Mouse (Mus musculus) CH12.LX (cell line): ENCODE measurements around the gene Vmn2r19. TPM values are rescaled to one million over a fixed set of nuclear protein-coding genes. Genes with fewer than 3 reads are reported as not detected.

ENCODE experiments used
- DNase-seq: peaks from one replicate; pipeline ENCODE4 v3.0.0-alpha.2; 2013; ENCODE audit errors: extremely low read depth
- H3K27ac ChIP-seq: 2 replicates; pipeline ENCODE4 v1.5.1; 2012; ENCODE audit warnings: low read depth, mild to moderate bottlenecking, control low read depth, moderate library complexity; ENCODE audit not compliant: insufficient read depth
- H3K27me3 ChIP-seq: replicated peaks from 2 replicates; pipeline ENCODE3; 2012; ENCODE audit warnings: inconsistent platforms
- H3K36me3 ChIP-seq, 2 experiments: replicated peaks in 1 of 2; 2 replicates each; pipeline versions ENCODE3 to v1.6.1; 2012; ENCODE audit warnings: inconsistent platforms in 1 of 2, low read length in 1 of 2, mild to moderate bottlenecking in 1 of 2, mixed read lengths in 1 of 2, moderate library complexity in 1 of 2; ENCODE audit not compliant: control insufficient read depth in 1 of 2, insufficient read depth in 1 of 2
- H3K4me1 ChIP-seq, 2 experiments: 2 replicates each; pipeline ENCODE4 v1.6.1; 2012; ENCODE audit warnings: inconsistent platforms in 1 of 2, moderate library complexity in 1 of 2; ENCODE audit not compliant: insufficient read depth in 2 of 2, control insufficient read depth in 1 of 2
- H3K4me2 ChIP-seq: 2 replicates; pipeline ENCODE4 v1.6.1; 2012; ENCODE audit warnings: low read depth, mild to moderate bottlenecking, control low read depth; ENCODE audit not compliant: poor library complexity, insufficient read depth, severe bottlenecking
- H3K4me3 ChIP-seq, 3 experiments: fragments of 150-350 bp in 1 of 3; sonication (generic) in 1 of 3; replicated peaks in 1 of 3; 2 replicates each; pipeline versions ENCODE3 to v1.5.1; 2011 to 2012; ENCODE audit warnings: low read depth in 2 of 3, low read length in 2 of 3, mild to moderate bottlenecking in 2 of 3, moderate library complexity in 2 of 3, control low read depth in 1 of 3, improper control_type of control experiment in 1 of 3, inconsistent platforms in 1 of 3, mixed read lengths in 1 of 3; ENCODE audit not compliant: poor library complexity in 1 of 3
- H3K79me2 ChIP-seq: replicated peaks from 2 replicates; pipeline ENCODE4 v1.6.1; 2012; ENCODE audit warnings: mild to moderate bottlenecking, moderate library complexity; ENCODE audit not compliant: control insufficient read depth, poor library complexity, insufficient read depth, severe bottlenecking; ENCODE audit errors: extremely low read depth
- H3K9ac ChIP-seq: 2 replicates; pipeline ENCODE4 v1.6.1; 2012; ENCODE audit warnings: low read depth, mild to moderate bottlenecking, control low read depth, moderate library complexity; ENCODE audit not compliant: insufficient read depth
- H3K9me3 ChIP-seq: replicated peaks from 2 replicates; pipeline ENCODE3; 2012; ENCODE audit warnings: low read length, inconsistent platforms, mixed read lengths
- BHLHE40 ChIP-seq: IDR thresholded peaks from 2 replicates; pipeline ENCODE4 v1.6.1; 2011; ENCODE audit warnings: mild to moderate bottlenecking, low read depth, low read length, improper control_type of control experiment
- CTCF ChIP-seq, 2 experiments: IDR thresholded peaks in 1 of 2; conservative IDR thresholded peaks in 1 of 2; 2 replicates each; pipeline ENCODE4 v1.5.1; 2011 to 2012; ENCODE audit warnings: low read depth in 2 of 2, low read length in 2 of 2, improper control_type of control experiment in 1 of 2, inconsistent platforms in 1 of 2, mild to moderate bottlenecking in 1 of 2, moderate library complexity in 1 of 2
- E2F4 ChIP-seq: IDR thresholded peaks from 2 replicates; pipeline ENCODE4 v1.6.1; 2011; ENCODE audit warnings: low read depth, low read length, improper control_type of control experiment; ENCODE audit not compliant: insufficient replicate concordance
- ELF1 ChIP-seq: IDR thresholded peaks from 2 replicates; pipeline ENCODE4 v1.6.1; 2014; ENCODE audit warnings: low read depth, mild to moderate bottlenecking, inconsistent platforms, low read length, improper control_type of control experiment
- EP300 ChIP-seq: IDR thresholded peaks from 2 replicates; pipeline ENCODE4 v1.6.1; 2011; ENCODE audit warnings: low read length, improper control_type of control experiment
- ETS1 ChIP-seq: conservative IDR thresholded peaks from 2 replicates; pipeline ENCODE4 v1.6.1; 2012; ENCODE audit warnings: low read depth, mild to moderate bottlenecking, inconsistent platforms, low read length, improper control_type of control experiment, moderate library complexity
- GABPA ChIP-seq: IDR thresholded peaks from 2 replicates; pipeline ENCODE4 v1.6.1; 2012; ENCODE audit warnings: low read depth, low read length, improper control_type of control experiment, inconsistent platforms; ENCODE audit not compliant: insufficient replicate concordance
- IRF4 ChIP-seq: IDR thresholded peaks from 2 replicates; pipeline ENCODE4 v1.6.1; 2014; ENCODE audit warnings: low read depth, mild to moderate bottlenecking, inconsistent platforms, low read length, improper control_type of control experiment
- JUN ChIP-seq: IDR thresholded peaks from 2 replicates; pipeline ENCODE4 v1.6.1; 2011; ENCODE audit warnings: low read depth, mild to moderate bottlenecking, low read length, improper control_type of control experiment, moderate library complexity; ENCODE audit not compliant: insufficient read depth
- JUND ChIP-seq: conservative IDR thresholded peaks from 2 replicates; pipeline ENCODE4 v1.6.1; 2011; ENCODE audit warnings: low read depth, low read length, improper control_type of control experiment
- KAT2A ChIP-seq: IDR thresholded peaks from 2 replicates; pipeline ENCODE4 v1.6.1; 2012; ENCODE audit warnings: low read length, improper control_type of control experiment, inconsistent platforms; ENCODE audit not compliant: insufficient replicate concordance
- MAFK ChIP-seq: IDR thresholded peaks from 2 replicates; pipeline ENCODE4 v1.6.1; 2011; ENCODE audit warnings: low read length, improper control_type of control experiment; ENCODE audit not compliant: insufficient replicate concordance
- MAX ChIP-seq: IDR thresholded peaks from 2 replicates; pipeline ENCODE4 v1.6.1; 2011; ENCODE audit warnings: low read length, improper control_type of control experiment
- MEF2A ChIP-seq: IDR thresholded peaks from 2 replicates; pipeline ENCODE4 v1.6.1; 2014; ENCODE audit warnings: low read depth, mild to moderate bottlenecking, inconsistent platforms, low read length, improper control_type of control experiment, borderline replicate concordance
- MYC ChIP-seq: IDR thresholded peaks from 2 replicates; pipeline ENCODE4 v1.6.1; 2011; ENCODE audit warnings: low read depth, mild to moderate bottlenecking, improper control_type of control experiment, low read length
- NRF1 ChIP-seq: IDR thresholded peaks from 2 replicates; pipeline ENCODE4 v1.6.1; 2014; ENCODE audit warnings: low read depth, mild to moderate bottlenecking, inconsistent platforms, low read length, improper control_type of control experiment, moderate library complexity
- PAX5 ChIP-seq: IDR thresholded peaks from 2 replicates; pipeline ENCODE4 v1.6.1; 2012; ENCODE audit warnings: low read length, inconsistent platforms, mixed read lengths
- POLR2A ChIP-seq: IDR thresholded peaks from 2 replicates; pipeline ENCODE4 v1.6.1; 2011; ENCODE audit warnings: low read depth, mild to moderate bottlenecking, improper control_type of control experiment, low read length
- POLR2AphosphoS2 ChIP-seq: IDR thresholded peaks from 2 replicates; pipeline ENCODE4 v1.6.1; 2011; ENCODE audit warnings: low read depth, low read length, improper control_type of control experiment
- RAD21 ChIP-seq: IDR thresholded peaks from 2 replicates; pipeline ENCODE4 v1.6.1; 2011; ENCODE audit warnings: low read depth, mild to moderate bottlenecking, low read length, improper control_type of control experiment, moderate library complexity
- SIN3A ChIP-seq: IDR thresholded peaks from 2 replicates; pipeline ENCODE4 v1.6.1; 2012; ENCODE audit warnings: low read length, improper control_type of control experiment, inconsistent platforms
- TBP ChIP-seq: conservative IDR thresholded peaks from 2 replicates; pipeline ENCODE4 v1.6.1; 2011; ENCODE audit warnings: low read depth, low read length, improper control_type of control experiment
- UBTF ChIP-seq: IDR thresholded peaks from 2 replicates; pipeline ENCODE4 v1.6.1; 2012; ENCODE audit warnings: low read depth, mild to moderate bottlenecking, inconsistent platforms, low read length, improper control_type of control experiment, moderate library complexity
- ZC3H11A ChIP-seq: IDR thresholded peaks from 2 replicates; pipeline ENCODE4 v1.6.1; 2012; ENCODE audit warnings: low read depth, mild to moderate bottlenecking, inconsistent platforms, low read length, improper control_type of control experiment
- ZKSCAN1 ChIP-seq: IDR thresholded peaks from 2 replicates; pipeline ENCODE4 v1.6.1; 2012; ENCODE audit warnings: low read depth, inconsistent platforms, low read length, improper control_type of control experiment, borderline replicate concordance
- ZMIZ1 ChIP-seq: IDR thresholded peaks from 2 replicates; pipeline ENCODE4 v1.6.1; 2012; ENCODE audit warnings: low read depth, mild to moderate bottlenecking, inconsistent platforms, low read length, improper control_type of control experiment
- ZNF384 ChIP-seq: IDR thresholded peaks from 2 replicates; pipeline ENCODE4 v1.6.1; 2012; ENCODE audit warnings: low read depth, low read length, improper control_type of control experiment, inconsistent platforms
- dilution Hi-C: fragments of 300-500 bp; cut with MboI; formaldehyde crosslinking; loops from 2 replicates; pipeline ENCODE4 v1.14.3; 2020; ENCODE audit warnings: low sequenced_read_pairs; ENCODE audit not compliant: extremely low pct_unique_long_range_greater_than_20kb, extremely low pct_ligation_motif_present
- in situ Hi-C: fragments of 300-500 bp; cut with MboI; formaldehyde crosslinking; loops from 3 replicates; pipeline ENCODE4 v1.14.3; 2019; ENCODE audit warnings: low sequenced_read_pairs, low pct_ligation_motif_present, low pct_unique_long_range_greater_than_20kb, mixed read lengths
- polyA plus RNA-seq: library from polyadenylated mRNA; unstranded; fragments of >175 nt; gene quantifications from 2 replicates; pipeline ENCODE4 v1.2.1, GENCODE M21; 2012; ENCODE audit warnings: low read depth; ENCODE audit not compliant: insufficient read length
- total RNA-seq, 2 experiments: library from RNA; depleted of rRNA; stranded (reverse); fragments of 300-350 nt in 1 of 2; fragments of >200 nt in 1 of 2; gene quantifications; 2 replicates each; pipeline ENCODE4 v1.2.3; 2012 to 2014

The Vmn2r19 gene
- total and polyA plus RNA-seq, 3 experiments = not detected

DNA sequence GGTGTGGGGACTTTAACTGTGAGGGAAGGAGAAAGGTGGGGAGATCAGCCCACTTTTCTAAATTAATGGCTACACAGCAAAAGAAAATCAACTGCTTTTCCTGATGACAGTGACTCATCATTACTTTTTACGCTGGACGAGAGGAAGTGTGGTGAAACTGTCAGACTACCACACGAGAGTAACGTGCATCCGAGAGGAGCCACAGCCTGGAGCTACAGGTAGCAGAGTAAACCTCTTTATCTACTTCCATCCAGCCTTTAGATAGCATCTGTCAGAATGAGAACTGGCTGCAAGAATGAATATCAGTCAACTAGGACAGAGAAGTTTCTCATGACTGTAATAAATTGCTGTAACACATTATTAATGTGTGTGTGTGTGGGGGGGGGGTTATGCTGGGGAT lies 41.2 kb upstream of the Vmn2r19 start:
- TF ChIP-seq JUND (no peak), ETS1 (no peak), BHLHE40 (no peak), PAX5 (no peak), UBTF (no peak), MYC (no peak), ZMIZ1 (no peak), MAFK (no peak), ZC3H11A (no peak), EP300 (no peak), NRF1 (no peak), KAT2A (no peak), IRF4 (no peak), RAD21 (no peak), POLR2A (no peak), GABPA (no peak), MAX (no peak)
- TF ChIP-seq, all 38 proteins: peak for 0
- DNase-seq = no peak
- no peak overlapping the region for H3K27ac ChIP-seq

DNA sequence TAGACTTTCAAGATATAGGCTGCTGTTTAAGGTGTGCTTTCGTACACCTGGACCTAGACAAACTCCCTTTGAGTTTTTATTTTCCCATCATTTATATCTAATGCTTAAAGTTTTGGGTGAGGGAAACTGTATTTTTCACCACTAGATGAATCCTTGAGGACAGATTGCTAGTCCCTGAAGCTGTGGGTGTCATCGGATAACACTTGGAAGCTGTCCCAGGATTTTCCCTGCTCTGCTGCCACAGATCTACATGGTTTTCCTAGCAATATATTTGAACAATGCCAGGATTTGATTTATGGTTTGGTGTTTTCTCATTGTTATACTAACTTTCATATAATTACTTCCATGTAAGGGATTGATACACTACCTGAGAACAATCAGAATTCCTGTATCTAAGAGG lies 28.7 kb upstream of the Vmn2r19 start:
- H3K27me3 ChIP-seq = peaks cover 19% of the 10 kb centered on the region
- TF ChIP-seq POLR2A (no peak), EP300 (no peak), ELF1 (no peak), MYC (no peak), ZKSCAN1 (no peak), JUND (no peak), MAX (no peak), BHLHE40 (no peak), MAFK (no peak), E2F4 (no peak), ZNF384 (no peak), TBP (no peak), IRF4 (no peak), SIN3A (no peak), KAT2A (no peak), GABPA (no peak), CTCF (conservative IDR thresholded peaks at IDR 0.05 in 1 of 2, IDR thresholded peaks at IDR 0.05 in 1 of 2; ENCODE audit: low read depth in 2 of 2, low read length in 2 of 2) (no peak), POLR2AphosphoS2 (no peak), JUN (no peak), MEF2A (no peak)
- in situ Hi-C loops = no loop called here
- no peaks in the 10 kb centered on the region for H3K4me1 ChIP-seq
- no peaks in the 10 kb centered on the region for H3K9me3 ChIP-seq
- H3K79me2 ChIP-seq = no peaks in the 10 kb centered on the region
- dilution Hi-C loops = no loop called here
- H3K36me3 ChIP-seq = no peaks in the 10 kb centered on the region
- no peak overlapping the region for H3K4me3 ChIP-seq
- no peak overlapping the region for H3K9ac ChIP-seq
- H3K27ac ChIP-seq = no peak overlapping the region
- no peak for DNase-seq
- no peak overlapping the region for H3K4me2 ChIP-seq

More for the DNA sequence above, 41.2 kb upstream of the Vmn2r19 start:
- dilution Hi-C loops (no loop called here), in situ Hi-C loops (no loop called here)
- H3K79me2 ChIP-seq = no peaks in the 10 kb centered on the region
- H3K36me3 ChIP-seq = no peaks in the 10 kb centered on the region
- no peak overlapping the region for H3K9ac ChIP-seq
- peaks cover 3 to 8% of the 10 kb centered on the region in 2 experiments for H3K4me1 ChIP-seq
- no peak overlapping the region for H3K4me2 ChIP-seq
- H3K9me3 ChIP-seq = no peaks in the 10 kb centered on the region
- H3K27me3 ChIP-seq = no peaks in the 10 kb centered on the region
- H3K4me3 ChIP-seq = no peak overlapping the region
